Mouse (Mus musculus) right cerebral cortex, postnatal 25 days (tissue): Measurements from ENCODE around the gene Slc43a1.
"Not testable (repeated sequence)": the region's sequence is repeated elsewhere in the genome, so short reads cannot be mapped to it uniquely, and the experiment has no call there.

ENCODE experiments used
- DNase-seq: peaks from one replicate; pipeline ENCODE4 v3.0.0; 2022

Slc43a1 gene

DNA sequence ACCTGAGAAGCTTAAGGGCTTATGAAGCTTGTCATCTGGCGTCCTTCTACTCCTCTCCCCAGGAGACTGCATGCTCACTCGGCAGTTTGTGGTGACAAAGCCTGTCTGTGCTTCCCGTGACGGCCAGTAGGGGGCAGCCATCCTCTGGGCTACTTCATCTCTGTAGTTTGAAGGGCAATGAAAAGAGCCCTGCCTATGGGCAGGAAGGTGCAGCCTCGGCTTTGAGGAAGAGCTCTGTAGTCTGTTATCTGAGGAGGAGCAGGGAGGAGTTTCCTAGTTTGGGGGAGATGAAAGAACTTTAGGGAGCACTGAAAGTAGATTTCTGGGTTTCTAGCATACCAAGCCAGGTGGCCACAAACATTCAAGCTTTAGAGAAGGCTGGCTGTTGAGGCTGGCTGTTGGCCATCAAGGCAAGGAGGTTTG is 29.9 kb downstream of the Slc43a1 start:
- no peak for DNase-seq

DNA sequence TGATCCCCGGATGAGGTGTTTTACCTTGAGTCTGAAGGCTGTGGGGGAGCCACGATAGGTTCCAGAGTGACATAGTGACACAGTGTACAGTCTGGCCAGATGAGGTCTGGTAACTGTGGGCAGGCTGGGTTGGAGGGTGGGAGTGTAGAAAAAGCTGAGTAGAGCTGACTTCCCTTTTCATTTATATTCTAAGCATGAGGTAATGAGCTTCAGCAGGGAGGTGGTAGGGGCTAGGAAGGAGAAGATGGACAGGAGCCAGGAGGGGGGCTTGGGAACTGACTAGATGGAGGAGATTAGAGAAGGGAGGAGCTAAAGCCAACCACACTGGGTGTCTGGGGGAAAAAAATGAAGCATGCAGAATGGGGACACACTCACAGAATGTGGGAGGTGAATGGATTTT is 30.3 kb downstream of the Slc43a1 start:
- no peak for DNase-seq

DNA sequence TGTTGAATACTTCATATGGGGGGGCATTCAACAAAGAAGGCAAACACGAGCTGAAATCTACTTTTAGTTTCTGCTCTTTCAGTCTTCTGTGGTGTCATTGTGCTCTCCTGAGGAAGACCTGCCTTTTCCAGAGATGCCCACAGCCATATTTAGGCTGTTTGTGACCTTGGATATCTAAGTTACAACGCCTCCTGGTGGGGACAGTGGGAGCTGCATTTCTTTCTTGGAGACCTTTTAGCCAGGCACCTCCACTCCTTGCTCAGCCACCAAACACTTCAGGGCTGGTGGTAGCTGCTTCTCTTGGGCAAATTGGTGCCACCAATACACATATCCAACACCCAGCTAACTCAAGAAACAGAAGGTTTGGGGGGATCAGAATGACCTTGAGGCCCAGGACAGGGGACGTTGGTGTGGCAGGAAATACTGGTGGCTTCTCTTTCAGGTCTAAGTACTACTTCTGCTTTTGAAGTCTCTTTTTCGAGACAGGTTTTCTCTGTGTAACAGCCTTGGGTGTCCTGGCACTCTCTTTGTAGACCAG is 32.0 kb downstream of the Slc43a1 start:
- no peak for DNase-seq

DNA sequence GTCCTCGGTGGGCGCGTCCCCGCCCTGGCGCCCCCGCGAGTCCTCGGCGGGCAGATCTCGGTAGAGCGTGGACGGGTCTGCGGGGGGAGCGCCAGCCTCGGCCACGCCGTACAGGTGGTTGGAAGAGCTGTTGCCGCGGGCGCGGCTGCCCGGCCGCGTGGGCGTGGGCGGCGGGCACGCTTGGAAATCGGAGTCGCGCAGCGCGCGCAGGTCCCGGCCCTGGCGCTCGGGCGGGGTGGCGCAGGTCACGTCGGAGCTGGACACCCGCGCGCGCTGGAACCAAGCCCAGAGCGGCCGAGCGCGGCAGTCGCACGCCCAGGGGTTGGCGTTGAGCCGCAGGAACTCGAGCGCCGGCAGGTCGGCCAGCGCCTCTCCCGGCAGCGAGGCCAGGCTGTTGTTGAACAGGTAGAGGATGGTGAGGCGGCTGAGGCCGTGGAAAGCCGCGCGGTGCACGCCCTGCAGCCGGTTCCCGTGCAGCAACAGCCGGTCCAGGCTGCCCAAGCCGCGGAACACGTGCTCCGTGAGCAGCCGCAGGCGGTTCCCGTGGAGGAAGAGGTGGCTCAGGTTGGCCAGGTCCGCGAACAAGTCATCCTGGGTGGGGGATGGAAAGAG is 33.6 kb downstream of the Slc43a1 start:
- no peak for DNase-seq

DNA sequence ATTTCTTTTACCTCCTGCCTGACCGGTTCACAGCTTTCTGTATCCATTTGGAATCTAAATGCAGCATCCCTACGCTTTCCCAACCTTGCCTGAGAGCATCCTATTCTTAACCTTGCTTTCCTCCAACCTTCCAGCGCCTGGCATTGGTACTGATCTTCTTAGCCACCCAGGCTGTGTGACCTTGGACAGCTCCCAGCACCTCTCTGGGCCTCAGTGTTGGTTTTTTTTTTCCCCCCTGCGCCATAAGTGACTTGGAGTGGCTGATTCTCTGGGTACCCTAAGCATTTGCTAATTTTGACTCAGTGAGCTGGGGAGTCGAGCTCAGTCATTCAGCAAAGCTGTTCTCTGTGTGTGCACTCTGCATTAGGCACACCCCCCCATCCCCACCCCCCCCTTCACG is 37.2 kb downstream of the Slc43a1 start:
- no peak for DNase-seq

DNA sequence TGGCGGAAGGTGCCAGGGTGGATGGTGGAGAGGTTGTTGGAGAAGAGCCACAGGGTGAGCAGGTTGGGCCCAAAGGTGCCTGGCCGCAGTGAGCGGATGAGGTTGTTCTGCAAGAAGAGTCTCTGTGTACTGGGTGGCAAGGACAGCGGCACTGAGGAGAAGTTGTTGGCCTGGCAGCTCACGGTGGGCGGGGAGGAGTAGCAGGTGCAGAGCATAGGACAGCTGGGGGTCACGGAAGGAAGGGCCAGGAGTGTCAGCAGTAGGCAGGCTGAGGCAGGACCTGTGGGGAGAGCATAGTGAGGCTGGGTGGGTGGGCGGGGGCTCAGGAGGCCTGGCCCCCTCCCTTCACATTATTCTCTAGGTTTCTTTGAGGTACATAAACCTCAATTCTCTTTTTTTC is 41.9 kb downstream of the Slc43a1 start:
- no peak for DNase-seq

DNA sequence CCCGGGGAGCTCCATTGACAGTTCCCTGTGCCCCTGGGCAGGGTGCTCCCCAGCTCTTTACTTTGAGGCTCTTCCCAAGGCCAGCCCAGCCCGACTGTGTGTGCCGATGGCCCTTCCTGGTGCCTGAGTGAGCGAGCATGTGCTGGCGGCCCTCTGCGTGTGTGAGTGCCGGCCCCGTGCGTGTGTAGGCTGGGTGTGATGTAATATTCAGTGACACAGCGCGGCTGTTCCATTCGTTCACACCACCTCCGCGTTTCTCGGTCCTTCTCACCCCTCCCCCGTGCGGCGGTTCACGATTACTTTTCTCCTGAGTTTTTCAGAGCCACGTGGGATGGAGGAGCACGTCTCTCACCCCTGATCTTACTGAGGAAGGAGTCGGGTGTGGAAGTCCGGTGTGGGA is 44.0 kb downstream of the Slc43a1 start:
- peak; percentile 82 for DNase-seq

DNA sequence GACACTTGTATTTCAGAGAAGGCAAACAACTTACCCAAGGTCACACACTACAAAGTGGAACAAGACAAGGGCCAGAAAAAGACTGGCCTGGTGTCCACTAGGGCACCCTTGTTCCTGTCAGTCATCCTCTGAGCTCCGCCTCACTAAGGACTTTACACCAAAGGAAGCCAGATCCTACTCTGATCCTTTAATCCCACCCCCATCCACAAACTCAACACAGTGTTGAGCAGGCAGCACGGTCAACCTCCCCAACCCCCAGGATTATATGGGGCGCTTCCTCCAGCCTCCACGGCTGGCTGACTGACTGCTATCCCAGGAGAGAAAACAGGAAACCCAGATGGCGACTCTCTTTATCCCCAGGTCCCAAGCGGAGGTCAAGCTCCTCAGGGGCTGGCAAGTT is 44.4 kb downstream of the Slc43a1 start:
- DNase-seq = no peak

DNA sequence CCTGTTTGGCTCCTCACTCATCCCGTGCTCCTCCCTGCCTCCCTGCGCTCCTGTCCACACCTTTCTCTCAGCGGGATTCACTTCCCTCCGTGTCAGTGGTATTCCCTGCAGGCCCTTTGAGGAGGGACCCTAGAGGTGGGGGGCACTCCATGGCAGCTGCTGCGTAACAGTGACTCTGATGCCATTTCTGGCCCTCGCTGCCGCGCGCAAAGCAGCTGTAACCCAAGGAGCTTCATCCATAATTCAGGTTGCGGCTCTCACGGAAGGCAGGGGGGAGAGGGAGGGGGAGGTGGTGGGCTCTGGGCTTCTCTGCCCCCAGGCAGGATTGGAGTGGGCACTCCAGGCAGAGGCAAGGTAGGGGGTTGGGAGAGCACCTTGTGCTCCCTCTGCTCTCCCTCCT is 44.9 kb downstream of the Slc43a1 start:
- no peak for DNase-seq

DNA sequence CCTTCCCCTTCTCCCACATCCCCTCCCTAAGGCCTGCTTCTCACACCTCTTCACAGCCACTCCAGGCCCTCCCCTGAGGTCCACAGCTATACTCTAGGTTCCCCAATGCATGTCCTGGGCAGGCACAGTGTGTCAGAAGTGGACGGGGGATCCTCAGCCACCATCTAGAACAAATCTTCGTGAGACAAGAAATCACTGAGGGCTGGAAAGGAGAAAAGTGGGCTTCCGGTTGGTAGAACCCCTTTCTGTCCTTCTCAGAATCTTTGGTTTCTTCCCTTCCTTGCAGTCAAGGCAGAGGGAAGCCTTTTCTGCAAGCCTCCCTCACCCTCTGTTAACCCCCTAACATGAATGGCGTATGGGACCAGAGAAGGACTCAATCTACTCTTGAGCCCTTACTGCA is 45.3 kb downstream of the Slc43a1 start:
- DNase-seq = no peak

DNA sequence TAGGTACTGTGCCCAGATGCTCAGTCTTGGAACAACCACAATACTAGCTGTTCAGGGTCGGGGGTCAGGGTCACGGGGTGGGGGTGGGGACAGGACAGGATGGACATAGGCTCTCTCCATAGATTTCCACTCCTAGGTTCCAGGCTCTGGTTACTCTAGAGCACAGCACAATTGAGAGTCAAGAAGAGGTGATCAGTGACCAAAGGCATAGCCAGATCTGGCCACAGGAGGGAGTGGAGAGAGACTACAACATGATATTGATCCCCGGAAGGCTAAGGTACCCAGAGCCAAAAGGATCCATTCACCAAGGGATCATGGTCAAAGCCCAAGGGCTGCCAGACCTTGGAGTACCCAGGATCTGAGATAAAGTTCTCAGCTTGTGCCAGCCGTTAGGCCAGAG is 46.0 kb downstream of the Slc43a1 start:
- no peak for DNase-seq

DNA sequence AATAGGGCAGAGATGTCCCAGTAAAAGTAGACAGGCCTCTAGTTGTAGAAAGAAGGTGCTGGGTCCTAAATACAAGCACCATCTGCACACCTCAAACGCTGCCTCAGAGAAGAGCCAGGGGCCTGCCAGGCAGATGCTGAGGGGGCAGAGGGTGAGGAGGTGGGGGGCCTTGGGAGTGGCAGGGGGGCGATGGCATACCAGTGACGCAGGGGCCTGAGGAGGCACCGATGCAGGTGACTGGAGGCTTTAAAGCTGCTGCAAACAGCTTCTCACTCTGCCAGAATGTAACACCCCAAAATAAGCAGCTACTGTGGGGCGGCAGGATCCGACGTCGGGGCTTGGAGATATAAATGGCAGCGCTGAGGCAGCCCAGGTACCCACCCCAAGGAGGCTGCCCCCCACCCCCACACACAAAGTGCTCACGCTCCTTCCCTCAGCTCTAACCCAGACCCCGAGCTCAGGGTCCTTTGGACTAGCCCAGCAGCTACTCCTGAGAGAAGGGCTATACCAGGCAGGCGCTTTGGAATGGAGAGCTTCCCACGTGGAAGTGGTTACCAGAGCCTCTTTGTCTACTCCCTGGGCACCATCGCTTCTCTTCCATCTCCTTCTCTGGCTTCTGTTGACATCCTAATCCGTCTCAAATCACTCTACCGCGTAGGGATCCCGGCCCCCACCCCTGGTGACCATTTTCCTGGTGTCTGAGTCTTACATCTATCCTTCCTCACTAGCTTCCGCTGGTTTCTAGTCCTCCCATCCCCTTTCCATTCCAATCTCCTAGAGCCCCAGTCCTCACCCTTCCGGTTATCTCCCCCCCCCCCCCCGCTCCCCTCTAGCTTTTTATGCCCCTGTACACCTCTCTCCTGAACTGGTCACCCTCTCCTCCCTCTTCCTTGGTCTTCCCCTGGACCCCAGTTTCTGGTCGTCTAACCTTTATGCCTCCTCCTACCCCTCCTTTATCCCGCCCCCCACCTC is 46.7 kb downstream of the Slc43a1 start:
- no peak for DNase-seq

DNA sequence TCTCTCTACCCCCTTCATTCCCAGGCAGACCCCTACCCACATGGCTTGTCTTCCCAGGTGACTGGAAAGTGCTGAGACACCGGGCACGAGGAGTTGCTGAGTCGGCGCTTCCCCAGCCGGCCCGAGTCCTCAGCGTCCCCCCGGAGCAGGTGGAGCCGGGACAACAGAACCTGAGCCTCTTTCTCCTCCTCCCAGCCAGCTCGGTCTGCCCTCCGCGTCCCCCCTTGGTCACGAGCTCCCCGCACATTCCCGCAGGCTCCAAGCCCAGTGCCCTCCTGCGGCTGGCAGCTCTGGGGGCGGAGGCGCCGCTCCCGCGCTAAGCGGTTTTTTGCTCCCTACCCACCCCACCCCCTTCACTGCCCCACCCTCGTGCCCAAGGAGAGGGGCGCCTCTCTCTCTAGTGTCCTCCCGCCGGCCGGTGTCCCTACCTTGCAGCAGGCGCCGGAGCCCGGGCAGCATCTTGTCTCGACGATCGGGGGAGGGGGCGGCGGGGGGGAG is 47.6 kb downstream of the Slc43a1 start, which contains the start of gene Rtn4rl2:
Gene Rtn4rl2, minus strand, starts transcription at position 477 of the 498 bp plus-strand sequence.
- peak; percentile 22 for DNase-seq

DNA sequence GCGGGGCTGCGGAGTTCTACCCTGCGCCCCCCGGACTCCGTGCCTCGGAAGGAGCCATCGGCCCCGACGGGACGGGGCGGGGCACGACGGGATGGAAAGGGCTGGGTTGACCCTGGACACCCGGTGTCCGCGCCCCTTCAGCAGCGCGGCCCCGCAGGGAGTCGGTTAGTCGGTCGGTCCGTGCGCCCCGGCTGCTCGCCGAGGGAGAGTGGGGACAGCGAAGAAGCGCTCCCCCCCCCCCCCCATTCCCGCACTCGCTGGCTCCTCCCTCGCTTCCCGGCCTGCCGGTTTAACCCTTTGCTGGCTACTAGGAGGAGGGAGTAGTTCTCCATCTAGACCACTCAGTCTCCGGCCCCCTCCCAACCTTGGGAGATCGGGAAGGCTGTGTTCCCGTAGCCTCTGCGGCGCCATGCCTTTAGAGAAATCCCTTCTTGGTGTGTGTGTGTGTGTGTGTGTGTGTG is 48.2 kb downstream of the Slc43a1 start:
- peak; percentile 57 for DNase-seq

DNA sequence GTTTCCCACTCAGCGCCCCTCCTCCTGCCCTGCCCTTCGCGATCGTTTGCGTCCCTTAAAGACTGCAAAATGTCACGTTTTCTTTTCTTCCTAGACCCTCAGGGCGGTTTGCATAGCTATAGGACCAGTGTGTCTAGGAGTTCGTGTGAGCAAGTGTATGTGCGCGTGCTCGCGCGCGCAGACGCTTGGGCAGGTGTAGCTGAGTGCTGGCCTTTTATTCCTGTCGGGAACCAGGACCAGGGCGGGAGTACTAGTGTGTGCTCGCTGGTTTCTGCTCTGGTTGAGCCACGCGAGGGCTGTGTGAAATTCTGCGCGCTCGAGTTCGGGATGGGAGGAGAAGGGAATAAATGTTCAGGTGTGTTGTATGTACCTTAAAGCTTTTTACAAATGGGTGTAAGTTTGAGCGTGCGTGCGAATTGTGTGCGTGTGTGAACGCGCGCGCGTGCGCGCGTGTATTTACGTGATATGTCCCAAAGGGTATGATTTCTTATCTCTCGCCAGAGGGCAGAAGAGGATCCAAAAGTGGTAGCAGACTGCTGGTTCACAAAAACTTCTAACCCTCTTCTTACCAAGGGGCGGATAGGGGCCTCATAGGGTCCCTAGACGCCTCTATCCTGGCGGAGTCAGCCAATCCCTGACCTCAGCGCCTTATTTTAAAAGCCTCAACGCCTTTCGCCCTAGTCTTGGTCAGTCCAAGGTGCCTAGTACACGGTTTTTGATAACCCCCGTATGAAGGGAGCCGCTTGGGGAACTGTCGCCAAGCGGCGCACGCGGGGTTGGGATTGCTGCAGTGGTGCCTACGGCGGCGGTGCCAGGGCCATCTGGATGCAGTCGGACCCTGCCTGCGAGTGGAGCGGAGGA is 49.0 kb downstream of the Slc43a1 start:
- peak; percentile 64 for DNase-seq

DNA sequence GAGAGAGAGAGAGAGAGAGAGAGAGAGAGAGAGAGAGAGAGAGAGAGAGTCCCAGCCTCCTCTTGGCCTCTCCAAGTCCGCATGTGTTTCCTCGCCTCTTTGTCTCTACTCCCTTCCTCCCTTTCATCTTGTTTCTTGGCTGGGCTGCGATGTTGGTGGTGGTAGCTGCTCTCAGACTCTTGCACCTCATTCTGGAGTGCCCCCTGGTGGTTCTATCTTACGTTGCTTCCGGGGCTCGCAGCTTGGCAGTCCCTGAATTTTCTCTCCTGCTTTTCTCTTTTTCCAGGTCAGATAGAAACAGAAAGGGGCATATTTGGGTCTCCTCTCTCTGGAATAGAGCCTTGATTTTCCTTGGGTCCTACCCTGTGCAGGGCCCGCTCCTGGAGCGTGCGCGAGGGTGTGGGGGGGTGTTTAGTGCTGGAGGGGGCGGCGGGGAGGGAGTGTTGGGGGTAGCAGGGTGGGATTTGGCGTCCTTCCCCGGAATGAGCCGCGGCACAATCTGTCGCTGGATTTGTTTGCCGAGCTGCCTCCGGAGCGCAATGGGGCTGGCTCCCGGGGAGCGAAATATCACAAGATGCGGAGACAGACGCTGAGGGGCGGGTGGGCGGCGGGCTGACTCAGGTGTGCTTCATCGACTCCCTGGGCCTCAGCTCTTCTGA is 50.1 kb downstream of the Slc43a1 start:
- DNase-seq = peak; percentile 80

DNA sequence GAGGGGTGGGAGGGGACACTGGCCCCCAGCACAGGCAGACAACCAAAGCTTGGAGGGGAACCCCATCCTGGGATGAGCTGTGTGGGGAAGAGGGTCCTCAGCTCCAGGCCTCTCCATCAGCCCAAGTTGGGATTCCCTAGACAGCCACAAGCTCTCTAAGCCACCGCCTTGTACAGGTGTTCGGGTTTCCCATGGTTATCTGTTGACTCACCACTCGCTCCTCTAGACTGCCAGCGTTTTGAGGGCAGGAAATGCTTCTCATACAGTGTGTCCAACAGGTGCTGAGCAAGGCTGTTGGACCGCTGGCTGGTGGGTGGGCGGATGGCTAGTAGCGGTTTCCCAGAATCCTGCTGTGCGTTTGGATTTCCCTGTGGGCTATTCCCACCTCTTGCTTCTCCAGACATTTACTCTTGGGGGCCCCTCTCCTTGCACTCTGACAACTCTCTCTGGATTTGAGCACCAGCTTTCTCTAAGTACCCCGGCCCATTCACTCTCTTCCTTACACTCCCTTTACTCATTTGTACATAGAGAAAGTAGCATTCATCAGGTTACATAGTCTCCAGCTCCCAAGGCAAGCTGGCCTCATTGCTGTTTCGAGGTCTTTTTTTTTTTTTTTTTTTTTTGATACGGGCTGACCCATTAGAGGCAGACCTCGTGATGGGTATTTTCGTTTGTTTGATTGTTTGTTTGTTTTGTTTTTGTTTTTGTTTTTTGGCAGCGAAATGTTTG is 50.8 kb downstream of the Slc43a1 start:
- peak; percentile 74 for DNase-seq

DNA sequence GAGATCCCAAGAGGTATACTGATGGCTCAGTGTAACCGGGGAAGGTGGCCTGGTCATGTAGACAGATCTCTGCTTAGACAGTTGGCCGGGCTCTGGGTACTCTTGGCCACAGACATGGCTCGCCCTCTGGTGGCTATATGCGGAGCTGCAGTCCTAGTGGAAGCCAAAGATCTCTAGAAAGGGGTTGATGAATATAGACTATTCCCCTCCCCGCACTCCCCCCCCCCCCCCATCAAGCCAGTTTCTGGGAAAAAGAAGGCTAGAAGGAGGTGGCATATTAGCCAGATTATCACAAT is 51.3 kb downstream of the Slc43a1 start:
- peak; percentile 63 for DNase-seq

DNA sequence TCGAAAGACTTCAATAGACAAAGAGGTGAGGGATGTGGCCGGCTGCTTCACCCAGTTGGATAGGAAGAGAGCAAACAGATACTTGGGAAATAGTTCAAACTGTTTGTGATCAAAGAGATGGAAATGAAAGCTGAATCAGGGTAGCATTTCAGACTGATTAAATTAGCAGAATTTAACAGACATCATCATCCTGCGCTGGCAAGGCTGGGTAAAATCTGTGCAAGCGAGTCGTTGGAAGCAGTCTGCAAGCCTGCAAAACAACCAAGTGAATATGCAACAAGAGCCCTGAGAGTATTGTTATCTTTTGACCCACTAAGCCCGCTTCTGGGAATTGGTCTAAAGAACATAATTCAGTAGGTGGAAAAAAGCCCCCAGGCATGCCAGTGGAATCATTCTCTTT is 54.7 kb downstream of the Slc43a1 start:
- no peak for DNase-seq

DNA sequence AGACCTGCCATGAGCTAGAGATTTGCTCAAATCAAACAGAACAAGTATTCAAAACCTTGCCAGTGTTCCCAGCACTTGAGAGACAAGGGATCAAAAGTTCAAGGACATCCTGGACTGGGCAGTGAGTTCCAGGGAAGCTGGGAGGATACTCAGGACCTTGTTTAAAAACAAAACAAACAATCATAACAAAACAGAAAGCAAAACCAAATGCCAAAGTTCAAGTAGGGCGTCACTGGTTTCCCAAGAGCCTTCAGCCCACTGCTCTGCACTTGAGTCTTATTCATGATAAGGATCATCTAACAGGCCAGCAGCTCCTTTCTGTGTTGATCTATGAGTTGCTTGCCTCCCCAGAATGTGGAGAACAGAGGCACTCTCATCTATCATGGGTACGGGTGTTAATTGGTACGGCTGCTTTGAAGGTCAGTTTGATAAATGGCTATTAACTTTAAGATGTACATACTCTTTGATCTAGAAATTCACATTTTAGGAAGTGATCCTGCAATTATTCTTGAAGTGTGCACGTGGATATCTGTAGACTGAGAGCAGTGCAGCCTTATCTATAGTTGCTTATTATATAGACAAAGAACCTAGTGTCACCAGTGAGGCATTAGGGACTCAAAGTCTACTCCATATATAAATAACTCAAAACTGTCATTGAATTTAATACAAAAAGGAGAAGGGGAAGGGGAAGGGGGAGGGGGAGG is 57.0 kb downstream of the Slc43a1 start:
- DNase-seq = no peak

DNA sequence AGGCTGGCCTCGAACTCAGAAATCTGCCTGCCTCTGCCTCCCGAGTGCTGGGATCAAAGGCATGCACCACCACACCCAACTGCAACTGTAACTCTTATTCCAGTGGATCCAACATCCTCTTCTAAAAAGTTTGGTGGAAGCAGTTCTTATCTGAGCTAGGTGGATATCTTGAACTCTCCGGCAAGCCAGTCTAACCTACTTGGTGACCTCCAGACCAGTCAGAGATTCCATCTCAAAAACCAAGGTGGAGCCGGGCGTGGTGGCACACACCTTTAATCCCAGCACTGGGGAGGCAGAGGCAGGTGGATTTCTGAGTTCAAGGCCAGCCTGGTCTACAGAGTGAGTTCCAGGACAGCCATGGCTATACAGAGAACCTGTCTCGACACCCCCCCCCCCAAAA is 58.0 kb downstream of the Slc43a1 start:
- not testable (repeated sequence) for DNase-seq
